Mouse (Mus musculus): ENCODE data around the gene Irf7.

Irf7 gene

DNA sequence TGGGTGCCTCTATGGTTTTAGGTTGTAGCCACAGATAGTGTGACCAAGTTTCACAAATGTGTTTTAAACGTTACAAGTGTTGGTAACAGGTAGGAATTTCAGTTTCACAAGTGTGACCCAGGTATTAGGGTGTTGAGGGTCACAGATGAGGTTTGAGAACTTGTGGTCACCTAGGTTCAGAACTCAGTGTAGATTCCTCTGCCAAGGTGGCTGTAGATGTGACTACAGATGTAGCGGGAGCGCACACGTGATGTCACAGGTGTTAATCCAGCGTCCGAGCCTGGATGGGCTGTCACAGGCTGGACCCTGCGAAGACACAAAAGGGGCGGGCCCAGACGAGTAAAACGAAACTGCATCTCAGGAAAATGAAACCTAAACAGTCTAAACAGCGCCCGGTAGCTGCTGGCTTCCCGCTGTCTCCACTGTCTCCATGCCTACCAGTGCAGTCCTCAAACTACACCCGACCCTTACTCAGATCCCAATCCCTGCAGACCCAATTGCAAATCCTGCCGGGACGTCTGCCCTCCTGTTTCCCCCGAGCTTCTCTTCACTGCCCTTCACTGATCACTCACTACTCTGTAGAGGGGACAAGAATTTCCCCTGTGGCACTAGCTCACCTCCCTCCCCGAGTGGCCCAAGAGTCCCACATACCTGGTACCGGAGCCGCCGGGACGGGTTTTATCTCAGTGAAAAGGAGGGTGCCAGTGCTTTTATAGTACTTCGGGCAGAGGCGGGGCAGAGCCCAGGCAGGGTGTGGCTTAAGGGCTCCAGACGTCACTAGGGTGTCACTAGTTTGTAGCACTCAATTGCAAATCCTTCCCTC is at the start of gene Irf7:
Irf7 (minus strand) TSS at position 743 of the 823 bp plus-strand sequence.
- DNase-seq, result no peak

DNA sequence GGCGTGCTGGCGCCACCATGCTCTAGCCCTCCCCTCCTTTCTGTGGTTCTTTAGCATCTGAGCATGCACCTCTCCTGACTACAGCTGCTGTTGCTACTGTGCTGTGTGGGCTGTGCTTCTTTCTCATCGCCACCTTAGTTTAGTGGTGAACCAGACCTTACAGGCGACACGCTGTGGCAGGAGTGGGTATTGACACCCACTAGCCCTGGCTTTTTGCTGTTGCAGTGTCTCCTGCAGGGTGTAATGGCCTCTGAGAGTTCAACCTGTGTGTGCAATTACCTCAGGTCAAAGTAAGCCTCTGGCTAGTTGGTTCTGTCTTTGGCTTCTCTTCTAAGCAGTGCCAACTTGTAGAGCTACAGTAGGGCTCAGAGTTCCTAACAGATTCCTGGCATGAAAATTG is 49.7 kb upstream of the Irf7 start:
- peak; percentile 29 for DNase-seq

DNA sequence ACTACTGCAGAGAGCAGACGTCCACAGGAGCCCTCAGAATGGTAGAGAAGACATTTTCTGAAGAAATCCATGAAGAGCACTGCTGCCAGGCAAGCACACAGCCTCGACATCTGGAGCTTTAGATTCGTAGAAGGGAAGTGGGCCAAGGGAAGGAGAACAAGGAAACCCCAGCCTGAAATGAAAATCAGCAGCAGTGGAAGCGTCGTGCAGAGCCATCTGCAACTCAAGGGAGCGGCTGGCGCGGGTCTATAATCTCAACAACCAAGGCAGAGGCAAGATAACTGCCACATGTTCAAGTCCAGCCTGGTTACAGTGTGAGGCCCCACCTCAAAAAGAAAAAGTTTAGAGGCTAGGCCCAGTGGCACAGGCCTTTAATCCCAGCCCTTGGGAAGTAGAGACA is 48.8 kb upstream of the Irf7 start:
- DNase-seq, result peak; percentile 24

DNA sequence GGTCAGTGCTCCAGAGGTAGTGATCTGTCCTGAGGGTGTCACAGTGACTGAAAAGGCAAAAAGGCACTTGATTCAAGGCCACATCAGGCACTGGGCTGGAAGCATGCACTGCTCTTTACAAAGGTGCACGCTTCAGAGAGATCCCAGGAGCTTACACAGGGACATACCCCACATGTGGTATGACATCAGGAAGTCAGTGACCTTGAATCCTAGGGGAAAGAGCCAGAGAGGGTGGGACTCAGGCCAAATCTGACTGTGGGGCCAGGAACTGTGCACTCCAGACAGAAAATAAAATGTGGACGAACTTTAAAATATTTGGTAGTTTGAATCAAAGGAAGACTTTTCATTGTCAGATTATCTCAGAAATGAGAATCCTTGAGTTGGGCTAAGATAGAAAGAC is 48.1 kb upstream of the Irf7 start:
- DNase-seq, result no peak

DNA sequence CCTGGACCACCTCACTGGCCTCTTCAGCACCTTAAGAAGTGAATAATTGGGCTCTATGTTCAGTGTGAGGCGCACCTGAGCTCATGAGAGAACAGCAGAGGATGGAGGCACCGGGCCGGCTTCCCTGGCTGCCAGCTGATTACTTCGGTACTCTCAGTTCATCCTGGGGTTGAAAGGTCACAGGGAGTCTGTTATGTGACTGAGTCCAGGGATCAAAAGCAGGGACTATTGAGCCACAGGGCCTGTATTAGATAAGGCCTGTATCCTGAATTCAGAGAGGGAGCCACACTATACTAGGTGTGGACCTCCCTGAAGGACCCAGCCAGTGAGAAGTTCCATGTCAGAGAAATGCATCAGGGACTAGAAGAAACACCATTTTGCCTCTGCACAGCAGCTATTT is 38.3 kb upstream of the Irf7 start:
- DNase-seq, result no peak

DNA sequence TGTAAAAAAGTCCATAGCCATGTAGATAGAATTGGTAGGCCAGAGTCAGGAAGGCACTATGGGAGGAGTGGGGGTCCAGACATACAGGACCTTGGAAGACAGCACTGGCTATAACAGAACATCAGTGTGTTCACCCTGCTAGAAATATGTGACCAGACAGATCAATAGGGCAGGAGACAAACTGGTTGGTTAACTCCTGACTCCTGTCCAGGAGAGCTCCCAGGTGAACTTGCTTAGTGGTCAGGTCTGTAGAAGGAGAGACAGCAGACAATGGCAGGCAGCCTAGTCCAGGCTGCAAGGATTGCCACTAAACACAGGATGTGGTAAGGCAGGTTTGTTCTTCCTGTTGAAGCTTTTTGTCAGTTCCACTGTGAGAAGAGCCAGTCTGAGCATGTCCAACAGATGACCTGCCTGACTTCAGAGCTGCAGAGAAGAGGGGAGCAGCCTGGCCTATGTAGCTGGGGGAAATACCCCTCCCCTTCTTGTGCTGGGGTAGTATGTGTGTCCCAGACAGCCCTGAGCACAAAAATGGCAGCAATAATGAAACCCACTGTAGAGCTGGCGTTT is 36.5 kb upstream of the Irf7 start:
- DNase-seq, result no peak

DNA sequence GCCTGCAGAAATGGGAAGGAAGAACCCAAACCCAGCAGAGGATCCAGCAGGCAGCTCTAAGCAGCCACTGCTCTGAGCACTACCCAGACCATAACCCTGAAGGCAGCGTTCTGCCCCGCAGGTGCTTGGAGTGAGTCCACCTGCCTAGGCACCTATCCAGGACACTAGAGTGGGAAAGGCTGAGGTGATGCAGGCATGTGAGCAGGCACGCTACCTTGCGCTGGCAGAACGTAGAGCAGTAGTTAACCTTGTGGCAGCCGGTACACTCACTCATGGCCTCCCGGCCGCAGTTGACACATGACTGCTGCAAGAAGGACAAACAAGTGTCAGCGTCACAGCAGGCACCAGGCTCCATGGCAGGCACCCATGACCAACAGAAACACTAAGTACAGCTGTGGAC is 35.1 kb upstream of the Irf7 start:
- no peak for DNase-seq

DNA sequence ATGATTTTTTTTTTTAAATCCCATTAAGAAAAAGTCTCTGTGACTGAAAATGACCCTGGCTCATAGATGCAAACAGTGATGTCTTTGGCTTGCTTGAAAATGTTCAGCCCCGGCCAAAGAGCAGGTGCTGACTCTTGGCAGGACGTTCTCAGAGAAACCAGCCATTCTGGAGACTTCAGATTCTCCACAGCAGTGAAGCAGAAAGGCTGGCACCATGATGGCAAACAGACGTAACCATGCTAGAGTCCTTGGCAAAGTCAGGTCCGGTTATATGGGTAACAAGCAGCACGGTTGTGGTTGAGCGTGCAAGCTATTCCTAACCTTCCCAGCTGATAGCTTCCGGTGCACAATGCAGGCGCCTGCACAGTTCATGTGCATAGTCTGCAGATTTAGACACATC is 32.9 kb upstream of the Irf7 start:
- no peak for DNase-seq

DNA sequence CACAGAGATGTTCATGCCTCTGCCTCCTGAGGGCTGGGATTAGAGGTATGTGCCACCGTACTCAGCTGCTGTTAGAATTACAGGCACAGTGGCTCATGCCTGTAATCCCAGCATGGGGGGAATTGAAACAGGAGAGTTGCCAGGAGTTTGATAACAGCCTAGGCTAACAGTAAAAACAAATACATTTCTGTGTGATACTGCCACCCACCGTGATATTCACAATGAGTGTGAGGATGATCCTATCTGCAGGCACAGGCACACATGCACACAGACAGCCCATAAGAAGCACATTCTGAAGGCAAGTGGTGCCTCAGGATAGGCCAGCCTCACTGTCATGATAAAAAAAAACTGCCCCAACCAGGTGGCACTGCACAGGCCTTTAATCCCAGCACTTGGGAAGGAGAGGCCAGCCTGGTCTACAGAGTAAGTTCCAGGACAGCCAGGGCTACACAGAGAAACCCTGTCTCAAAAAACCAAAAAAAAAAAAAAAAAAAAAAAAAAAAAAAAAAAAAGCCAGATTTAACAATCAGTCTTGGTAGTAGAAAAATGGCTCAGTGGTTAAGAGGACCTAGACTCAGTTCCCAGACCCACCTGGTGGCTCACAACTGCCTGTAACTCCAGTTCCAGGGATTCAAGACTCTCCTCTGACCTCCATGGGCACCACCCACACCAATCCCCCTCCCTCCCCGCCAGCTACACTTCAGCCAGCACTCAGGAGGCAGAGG is 31.8 kb upstream of the Irf7 start:
- DNase-seq, result no peak

DNA sequence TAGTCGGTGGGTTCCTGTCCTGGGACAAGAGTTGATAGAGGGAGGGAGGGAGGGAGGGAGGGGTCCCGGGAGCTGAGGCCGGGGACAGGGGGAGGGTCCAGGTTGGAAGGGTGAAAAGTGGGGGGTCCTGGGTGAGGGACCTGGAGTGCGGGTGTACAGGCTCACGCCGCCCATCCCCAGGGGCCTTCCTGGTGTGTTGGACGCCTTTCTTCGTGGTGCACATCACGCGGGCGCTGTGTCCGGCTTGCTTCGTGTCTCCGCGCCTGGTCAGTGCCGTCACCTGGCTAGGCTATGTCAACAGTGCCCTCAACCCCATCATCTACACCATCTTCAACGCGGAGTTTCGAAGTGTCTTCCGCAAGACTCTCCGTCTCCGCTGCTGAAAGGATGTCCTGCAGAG is 28.2 kb upstream of the Irf7 start:
- no peak for DNase-seq

DNA sequence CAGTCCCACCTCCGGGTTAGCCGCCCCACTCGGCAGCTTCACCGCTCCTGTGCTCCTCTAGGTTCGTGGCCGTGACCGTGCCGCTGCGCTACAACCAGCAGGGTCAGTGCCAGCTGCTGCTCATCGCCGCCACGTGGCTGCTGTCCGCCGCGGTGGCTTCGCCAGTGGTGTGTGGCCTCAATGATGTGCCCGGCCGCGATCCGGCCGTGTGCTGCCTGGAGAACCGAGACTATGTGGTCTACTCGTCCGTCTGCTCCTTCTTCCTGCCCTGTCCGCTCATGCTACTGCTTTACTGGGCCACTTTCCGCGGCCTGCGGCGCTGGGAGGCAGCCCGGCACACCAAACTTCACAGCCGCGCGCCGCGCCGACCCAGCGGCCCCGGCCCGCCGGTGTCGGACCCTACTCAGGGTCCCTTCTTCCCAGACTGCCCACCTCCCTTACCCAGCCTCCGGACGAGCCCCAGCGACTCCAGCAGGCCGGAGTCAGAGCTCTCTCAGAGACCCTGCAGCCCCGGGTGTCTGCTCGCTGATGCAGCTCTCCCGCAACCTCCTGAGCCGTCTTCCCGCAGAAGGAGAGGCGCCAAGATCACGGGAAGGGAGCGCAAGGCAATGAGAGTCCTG is 27.7 kb upstream of the Irf7 start:
- DNase-seq, result no peak

DNA sequence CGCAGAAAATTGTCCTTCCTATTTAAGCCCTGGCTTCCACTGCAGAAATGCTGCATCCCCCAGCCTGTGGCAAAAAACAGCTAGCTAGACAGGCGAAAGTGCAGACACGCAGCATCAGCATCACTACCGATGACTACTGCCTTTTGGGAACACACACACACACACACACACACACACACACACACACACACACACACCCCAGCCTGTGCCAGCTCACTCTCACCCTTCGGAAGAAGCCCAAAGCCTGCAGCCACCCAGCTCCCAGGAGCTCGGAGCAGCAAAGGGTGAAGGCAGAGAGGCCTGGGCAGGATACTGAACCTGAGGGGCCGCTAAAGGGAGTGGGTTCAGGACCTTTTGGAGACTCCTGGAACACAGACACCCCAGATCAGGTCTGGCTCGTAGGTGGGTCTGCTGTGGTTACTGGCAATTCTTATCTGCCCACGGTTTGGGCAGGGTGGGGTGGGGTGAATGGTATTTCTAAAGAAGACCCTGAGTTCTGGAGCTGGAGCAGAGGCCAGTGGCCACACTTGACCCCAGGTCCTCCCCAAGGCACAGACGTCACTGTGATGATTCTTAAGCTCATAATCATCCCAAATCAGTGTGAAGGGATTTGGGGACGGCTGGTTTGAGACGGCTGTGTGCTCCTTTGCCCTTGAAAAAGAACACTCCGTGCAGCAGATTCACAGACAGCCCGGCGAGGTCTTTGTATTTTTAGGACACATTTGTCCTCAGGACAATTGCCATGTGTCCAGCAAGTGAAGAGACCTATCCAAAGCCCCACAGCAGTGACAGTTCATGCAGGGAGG is 26.5 kb upstream of the Irf7 start:
- no peak for DNase-seq

DNA sequence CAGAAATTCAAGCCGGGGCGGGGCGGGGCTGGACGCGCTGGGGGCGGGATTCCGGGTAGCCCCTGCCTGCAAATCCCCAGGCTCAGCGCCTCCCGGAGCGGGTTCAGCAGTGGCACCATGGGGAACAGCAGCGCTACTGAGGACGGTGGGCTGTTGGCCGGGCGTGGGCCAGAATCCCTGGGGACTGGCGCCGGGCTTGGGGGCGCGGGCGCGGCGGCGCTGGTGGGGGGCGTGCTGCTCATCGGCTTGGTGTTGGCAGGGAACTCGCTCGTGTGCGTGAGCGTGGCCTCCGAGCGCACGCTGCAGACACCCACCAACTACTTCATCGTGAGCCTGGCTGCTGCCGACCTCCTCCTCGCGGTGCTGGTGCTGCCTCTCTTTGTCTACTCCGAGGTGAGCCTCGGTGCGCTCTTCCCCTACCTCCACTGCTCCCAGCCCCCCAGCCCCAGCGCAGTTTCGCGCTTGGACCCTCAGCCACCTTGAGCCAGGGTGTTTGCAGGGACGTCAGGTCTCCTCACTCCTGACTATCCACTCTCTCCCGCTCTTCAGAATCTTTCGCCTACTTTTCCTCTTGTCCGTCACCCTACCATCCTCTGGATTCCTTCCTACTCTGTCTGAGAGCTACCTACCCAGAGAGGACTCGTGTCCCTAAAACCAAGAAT is 25.8 kb upstream of the Irf7 start, which contains the start of gene Drd4:
Drd4 (plus strand) TSS at position 86 of the 662 bp plus-strand sequence.
- DNase-seq, result no peak

DNA sequence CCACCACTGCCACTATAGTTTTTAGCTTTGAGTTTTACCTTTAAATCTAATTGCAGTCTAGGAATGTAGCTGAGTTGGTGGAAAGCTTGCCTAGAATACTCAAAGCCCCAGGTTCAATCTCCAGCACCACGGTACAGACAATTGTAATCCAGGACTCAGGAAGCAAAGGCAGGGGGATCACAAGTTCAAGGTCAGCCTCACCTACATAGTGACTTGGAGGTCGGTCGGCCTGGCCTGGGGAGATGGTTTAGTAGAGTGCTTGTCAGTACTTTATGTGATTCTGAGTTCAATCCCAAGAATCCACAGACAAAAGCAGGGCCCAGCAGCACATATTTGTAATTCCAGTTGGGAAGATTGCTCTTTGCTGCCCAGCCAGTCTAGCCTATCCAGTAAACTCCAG is 21.8 kb upstream of the Irf7 start:
- no peak for DNase-seq

DNA sequence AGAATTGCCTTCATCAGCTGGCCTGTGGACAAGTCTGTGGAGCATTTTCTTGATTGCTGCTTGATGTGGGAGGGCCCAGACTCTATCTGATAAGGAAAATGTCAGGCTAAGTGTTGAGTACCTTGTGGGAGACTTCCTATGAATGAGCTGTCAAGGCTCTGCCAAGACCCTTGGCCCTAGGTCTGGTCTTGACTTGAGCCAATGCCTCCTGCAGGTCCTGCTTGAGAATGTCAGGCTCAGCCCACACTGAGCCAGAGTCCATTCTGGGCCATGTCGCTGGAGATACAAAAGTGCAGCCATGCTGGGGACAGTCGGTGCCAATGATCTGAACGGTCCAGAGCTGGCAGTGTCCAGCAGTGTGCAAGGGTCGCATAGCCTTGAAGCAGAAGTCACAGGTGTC is 16.5 kb upstream of the Irf7 start:
- DNase-seq, result no peak

DNA sequence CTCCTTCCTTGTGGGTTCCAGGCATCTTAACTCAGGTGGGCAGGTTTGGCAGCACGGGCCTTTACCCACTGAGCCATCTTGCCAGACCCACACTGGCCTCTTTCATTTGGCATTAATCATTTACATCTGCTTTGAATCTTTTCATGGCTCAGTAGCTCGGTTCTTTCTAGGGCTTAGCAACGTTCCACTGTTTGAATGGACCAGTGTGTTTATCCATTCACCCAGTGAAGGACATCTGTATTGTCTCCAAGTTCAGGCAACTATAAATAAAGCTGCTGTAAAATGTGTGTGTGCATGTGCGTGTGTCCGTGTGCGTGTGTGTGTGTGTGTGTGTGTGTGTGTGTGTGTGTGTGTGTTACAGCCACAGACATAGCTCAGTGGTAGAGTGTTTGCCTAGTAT is 15.2 kb upstream of the Irf7 start:
- no peak for DNase-seq

DNA sequence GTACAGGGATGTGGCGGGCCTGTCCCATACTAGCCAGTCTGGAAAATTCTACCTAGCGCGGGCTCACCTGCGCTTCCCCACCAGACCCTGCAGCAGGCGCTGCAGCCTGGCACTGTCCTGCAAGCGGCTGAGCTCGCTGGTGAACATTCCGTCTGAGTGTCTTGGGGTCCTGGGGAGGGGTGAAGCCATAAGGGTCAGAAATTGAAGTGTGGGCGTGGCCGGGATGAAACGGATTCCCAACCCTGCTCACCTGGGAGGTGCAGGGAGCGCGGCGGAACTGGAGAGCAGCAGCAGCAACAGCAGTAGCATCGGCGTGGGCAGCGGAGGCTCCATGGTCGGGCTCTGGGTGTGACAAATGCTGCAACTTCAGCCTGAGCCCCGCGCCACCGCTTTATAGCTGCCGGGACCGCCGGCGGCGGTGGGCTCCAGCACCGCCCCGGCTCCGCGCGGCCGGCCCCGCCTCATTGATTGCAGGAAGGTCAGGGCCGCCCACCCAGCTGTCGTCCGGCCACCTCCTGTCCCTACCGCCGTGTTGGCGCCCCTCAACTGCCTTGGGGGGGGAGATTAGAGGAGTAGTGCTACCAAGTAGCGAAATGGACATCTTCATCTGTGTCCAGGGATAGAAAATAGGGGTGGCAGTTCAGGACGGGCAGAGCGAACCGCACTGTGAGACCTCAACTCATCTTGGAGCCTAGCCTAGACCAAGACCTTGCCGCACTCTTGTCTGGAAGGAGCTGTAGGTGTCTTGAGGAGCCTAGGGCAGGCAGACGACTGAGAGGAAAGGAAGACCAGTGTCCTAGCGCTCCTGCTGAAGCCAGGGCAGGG is 12.7 kb upstream of the Irf7 start, which contains the start of gene Sct:
Sct (minus strand) TSS at position 368 of the 825 bp plus-strand sequence.
- no peak for DNase-seq

DNA sequence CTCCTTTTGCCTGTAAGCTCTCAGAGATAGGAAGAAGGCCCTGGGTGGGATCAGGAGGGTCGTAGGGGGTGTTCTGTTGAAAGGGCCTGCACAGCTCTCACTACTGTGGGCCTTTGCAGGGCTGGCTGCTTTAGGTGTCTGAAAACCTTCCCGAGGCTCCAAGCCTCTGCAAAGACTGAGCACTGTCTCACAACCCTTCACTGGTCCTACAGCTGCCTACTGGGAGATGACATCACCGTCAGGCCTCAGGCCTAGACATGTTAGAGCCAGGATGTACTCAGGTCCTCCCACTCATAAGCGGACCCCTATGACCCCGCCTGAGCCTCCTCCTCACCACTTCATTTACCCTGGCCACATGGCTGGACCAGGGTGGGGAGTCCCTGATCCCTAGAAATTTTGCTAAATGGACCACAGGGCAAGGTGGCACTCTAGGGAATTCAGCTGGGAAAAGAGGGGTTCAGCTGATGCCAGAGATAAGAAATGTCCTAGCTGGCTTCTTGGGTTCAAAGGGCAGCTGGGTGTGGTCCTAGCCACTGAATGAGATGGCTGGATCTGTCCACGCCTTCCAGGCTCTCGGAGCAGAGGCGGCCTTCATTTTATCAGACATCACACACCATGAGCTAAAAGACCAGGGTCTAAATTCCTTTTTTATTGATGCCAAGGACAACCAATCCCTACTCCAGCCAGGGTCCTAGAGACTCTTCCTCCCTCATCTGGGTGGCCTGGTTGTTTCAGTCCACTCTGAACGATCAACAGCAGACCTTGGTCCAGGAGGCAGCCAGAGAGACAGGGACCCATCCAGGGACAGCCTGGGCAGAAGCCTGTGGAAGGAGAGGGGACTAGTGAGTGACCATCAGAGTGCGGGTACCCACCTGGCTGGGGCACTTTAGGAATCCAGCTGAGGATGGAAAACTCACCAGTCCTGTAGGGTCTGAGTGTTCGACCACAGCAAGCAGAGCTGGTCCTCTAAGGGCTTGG is 11.7 kb upstream of the Irf7 start:
- DNase-seq, result no peak

DNA sequence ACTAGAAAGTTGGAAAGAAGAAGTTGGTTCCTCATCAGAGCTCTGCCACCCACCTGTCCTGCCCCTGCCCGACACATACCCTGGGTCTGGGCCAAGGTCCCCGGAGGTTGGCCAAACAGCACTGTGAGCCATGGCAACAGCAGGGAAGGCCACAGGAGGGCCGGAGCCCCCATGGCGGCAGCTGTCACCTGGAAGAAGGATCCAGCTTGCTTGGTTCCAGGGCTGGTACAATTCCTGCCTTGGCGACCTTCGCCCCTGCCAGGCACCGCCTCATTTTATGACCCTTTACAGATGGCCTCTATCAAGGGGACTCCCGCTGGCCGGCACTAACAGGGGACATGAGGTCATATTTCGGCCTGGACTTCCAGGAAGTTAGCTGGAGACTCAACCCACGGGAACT is 10.3 kb upstream of the Irf7 start, which contains the start of gene Cdhr5:
Cdhr5 (minus strand) TSS at position 241 of the 400 bp plus-strand sequence.
- DNase-seq, result no peak

DNA sequence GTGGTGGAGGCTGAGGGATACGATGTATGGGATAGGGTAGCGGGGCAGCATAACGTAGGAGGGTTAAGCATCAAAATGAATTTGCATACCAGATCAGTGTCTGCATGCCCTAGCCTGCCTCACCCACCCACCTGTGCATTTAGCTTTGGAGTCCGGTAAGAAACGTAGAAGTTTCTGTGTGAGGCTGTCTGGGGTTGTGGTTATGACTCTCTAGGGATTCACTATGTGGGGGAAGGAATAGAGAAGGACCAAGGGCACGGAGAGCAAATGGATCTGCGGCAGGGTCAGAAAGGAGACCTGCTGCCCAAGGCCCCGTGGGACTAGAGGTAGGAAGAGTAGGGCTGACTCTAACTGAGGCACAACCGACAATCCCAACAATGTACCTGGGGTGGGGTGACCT is 9.1 kb upstream of the Irf7 start:
- DNase-seq, result no peak
